Mouse (Mus musculus) thymus, adult 2 months (tissue): Measurements from ENCODE around the gene Tnrc6b.

Source experiments
- CTCF ChIP-seq: fragments of 200-500 bp; IDR thresholded peaks from 2 replicates; pipeline ENCODE4 v1.5.1; 2012; ENCODE audit warnings: mild to moderate bottlenecking, control low read depth, low read length, moderate library complexity, borderline replicate concordance; ENCODE audit not compliant: control insufficient read depth, poor library complexity, insufficient read depth; ENCODE audit errors: extremely low read depth
- POLR2A ChIP-seq: fragments of 200-500 bp; IDR thresholded peaks from 2 replicates; pipeline ENCODE4 v1.6.1; 2012; ENCODE audit warnings: mild to moderate bottlenecking, low read length, control low read depth, moderate library complexity; ENCODE audit not compliant: control insufficient read depth, poor library complexity, insufficient read depth; ENCODE audit errors: extremely low read depth

DNA sequence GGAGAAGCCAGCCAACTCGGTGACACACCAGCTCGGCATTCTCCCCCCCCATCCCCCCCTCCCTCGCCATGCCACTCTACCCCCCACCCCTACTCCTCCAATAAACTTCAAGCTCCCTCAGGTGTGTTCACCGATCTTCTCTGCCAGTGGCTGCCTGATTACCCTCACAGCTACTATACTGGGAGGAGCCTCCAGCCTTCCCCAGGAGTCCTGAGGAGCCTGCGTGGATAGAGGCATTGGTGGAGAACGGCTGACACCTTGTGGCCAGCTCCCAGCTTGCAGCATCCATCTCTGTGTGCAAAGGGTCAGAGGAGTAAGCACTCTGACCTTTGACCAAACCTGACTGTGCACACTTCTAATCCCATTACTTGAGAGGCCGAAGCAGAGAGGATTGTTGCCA is 6.8 kb upstream of the Tnrc6b start:
- TF ChIP-seq POLR2A = no peak
- peak; percentile 92 for TF ChIP-seq CTCF
